Mouse (Mus musculus) fat pad, adult 2 months (tissue): ENCODE data around the gene Anxa10.

Experiments used
- DNase-seq: peaks from one replicate; pipeline ENCODE4 v3.0.0-alpha.2; 2011; ENCODE audit warnings: low read depth, low spot score; ENCODE audit errors: extremely low read depth

Anxa10 gene

GRCm38 (mm10) chr8:62123098-62123497 is at the start of gene Anxa10:
Gene Anxa10, minus strand, starts transcription at chr8:62123150.
- no peak for DNase-seq

GRCm38 (mm10) chr8:62132662-62133366 is 9.9 kb upstream of the Anxa10 start:
- no peak for DNase-seq

DNA sequence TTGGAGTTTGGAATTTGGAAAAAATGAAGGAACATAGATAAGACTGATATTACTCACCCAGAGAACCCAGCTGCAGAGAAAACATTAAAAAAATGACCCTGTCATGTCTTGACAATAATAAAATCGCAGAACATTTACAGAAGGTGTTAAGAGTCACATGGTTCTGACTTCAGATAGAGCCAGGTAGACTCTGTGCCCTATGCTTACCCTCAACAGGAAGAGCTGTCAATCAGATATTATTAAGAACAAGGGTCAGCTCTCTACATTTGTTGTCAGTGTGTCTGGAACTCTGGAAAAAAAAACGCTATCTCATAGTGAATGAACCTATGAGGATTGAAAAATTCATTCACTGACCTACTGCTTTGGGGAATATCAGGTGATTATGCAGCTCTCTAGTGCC is 25.7 kb downstream of the Anxa10 start:
- no peak for DNase-seq

- DNase-seq: no peak
Measured at GRCm38 (mm10) chr8:62081804-62082203, 41.1 kb downstream of the Anxa10 start.

DNA sequence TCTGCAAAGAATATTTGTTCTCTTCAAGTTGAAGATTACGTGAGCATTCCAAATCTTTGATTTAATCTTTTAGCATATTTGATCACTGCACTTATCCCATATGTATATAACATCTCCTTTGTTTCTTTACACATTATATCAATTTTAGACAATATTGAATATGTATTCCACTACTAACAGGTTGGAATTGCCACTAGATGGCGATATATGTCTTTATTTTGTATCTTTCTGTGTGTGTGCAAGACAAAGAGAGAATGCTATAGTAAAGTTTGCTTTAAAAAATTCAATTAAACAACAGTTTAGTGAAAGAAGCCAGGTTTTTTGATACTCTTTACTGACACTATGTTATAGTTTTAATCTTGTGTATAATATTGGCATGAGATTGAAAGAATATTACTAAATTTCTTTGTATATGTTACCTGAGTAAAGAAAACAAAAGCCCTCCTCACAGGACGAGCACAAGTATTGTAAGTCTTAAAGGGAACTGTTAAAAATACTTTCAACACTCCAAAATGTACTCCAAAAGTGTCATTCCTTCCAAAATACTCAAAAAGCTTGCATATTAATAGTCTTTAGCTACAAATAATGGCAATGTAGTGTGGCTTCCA is 42.7 kb downstream of the Anxa10 start:
- DNase-seq: no peak

- no peak for DNase-seq
Measured at GRCm38 (mm10) chr8:62068305-62068704, 54.6 kb downstream of the Anxa10 start.

DNA sequence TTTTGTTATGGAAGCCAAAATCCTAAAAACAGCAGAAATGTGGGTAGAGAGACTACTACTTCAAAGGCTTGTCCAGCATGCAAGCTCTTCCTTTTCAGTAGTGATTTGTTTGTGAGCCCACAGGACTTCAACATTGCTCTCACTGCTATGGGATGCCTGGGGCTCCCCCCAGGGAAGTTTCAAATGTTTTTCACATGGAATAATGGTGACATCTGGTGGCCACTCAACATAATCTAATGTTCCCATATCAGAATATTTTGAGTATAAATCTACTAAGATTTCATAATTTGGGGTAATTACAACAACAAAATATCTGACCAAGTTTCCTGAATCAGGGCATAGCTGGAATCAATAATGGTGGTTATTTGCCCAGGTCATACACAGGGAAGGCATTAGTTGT is 62.6 kb downstream of the Anxa10 start:
- DNase-seq: no peak

GRCm38 (mm10) chr8:62046809-62047208 is 76.1 kb downstream of the Anxa10 start:
- no peak for DNase-seq

DNA sequence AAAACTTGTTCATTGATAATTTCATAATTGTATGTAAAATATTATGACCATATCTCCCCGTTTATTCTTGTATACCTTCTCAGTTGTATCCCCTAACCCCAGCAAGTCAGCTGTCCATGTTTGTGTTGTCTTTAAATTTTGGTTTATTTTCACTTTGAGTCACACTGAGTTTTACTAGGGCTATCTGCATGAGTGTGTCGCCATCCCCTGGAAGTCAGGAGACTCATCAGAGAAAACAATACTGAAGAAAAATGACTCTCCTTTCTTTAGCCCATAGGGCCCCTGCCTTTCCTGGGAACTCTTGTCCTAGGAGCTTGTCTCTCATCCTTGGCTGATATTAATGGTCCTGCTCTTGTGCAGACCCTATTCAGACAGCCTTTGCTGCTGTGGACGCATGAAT is 88.6 kb downstream of the Anxa10 start:
- DNase-seq: no peak

- no peak for DNase-seq
Measured at GRCm38 (mm10) chr8:62014582-62014981, 108.4 kb downstream of the Anxa10 start.

DNA sequence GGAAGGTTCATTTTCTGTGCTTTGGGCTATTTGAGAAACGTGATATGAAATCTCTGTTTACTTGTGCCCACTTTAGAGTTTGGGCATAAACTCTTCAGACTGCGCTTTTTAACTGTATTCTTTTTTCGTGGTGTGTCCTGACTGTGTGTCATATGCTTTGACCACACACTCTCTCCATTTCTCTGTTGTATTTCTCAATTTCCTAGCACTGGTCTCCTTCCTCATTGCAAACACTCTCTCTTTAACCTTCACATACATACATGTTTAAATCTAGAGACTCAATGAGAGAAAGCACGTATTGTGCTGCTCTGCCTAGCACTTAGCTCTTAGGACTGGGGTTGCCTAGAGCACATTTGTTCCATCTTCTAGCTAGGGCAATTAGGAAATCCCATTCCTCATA is 108.8 kb downstream of the Anxa10 start:
- DNase-seq: no peak
